Mouse (Mus musculus) cerebellum, adult 2 months (tissue): Measurements from ENCODE around the gene Prepl.

ENCODE experiments used
- CTCF ChIP-seq: fragments of 200-500 bp; IDR thresholded peaks from 2 replicates; pipeline ENCODE4 v1.5.1; 2011; ENCODE audit warnings: low read depth, mild to moderate bottlenecking, control low read depth, low read length, moderate library complexity, borderline replicate concordance; ENCODE audit not compliant: insufficient read depth
- POLR2A ChIP-seq: fragments of 200-500 bp; IDR thresholded peaks from 2 replicates; pipeline ENCODE4 v1.6.1; 2011; ENCODE audit warnings: low read length, control low read depth, borderline replicate concordance; ENCODE audit not compliant: insufficient read depth

DNA sequence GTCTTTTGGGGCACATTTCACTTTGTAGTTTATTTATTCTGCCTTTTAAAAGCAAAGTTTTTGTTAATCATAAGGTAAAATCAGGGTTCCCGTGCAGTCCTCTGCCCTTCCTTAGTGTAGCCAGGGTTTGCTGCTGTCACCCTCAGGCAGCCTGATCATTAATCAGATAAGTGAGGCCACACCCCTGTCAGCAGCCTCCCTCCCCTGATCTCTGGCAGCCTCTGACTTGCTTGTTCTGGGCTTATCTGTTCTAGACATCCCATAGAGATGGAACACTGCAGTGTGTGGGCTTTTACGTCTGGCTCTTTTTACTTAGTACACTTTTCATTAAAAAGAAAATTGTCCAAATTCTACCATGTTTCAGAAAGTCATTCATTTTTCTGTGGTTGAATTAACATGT, 13.3 kb upstream of the Prepl start:
- TF ChIP-seq CTCF (no peak), POLR2A (no peak)
